Mouse (Mus musculus) cerebellum, postnatal 25 days (tissue): Measurements from ENCODE around the gene Rapgef3.
A peak's percentile ranks its signal among the peaks of the same experiment; 100 is the strongest.

ENCODE experiments used
- DNase-seq, 2 experiments: peaks; one replicate each; pipeline ENCODE4 v3.0.0; 2021; ENCODE audit warnings: mixed read lengths in 2 of 2

Rapgef3 gene

GRCm38 (mm10) chr15:97773108-97773507, 5.3 kb upstream of the Rapgef3 start:
- DNase-seq, result no peak

GRCm38 (mm10) chr15:97770280-97770679, 2.5 kb upstream of the Rapgef3 start:
- DNase-seq, result no peak

GRCm38 (mm10) chr15:97768192-97768591, 420 bp upstream of the Rapgef3 start:
- DNase-seq, result peak; percentile 52 to 68

- DNase-seq, result peak in 1 of 2 experiments; percentile 25
Observed at GRCm38 (mm10) chr15:97766594-97767279, 1.0 kb downstream of the Rapgef3 start.

- no peak for DNase-seq
Observed at GRCm38 (mm10) chr15:97766194-97766593, 1.6 kb downstream of the Rapgef3 start.

- no peak for DNase-seq
Observed at GRCm38 (mm10) chr15:97765090-97765794, 2.5 kb downstream of the Rapgef3 start.

GRCm38 (mm10) chr15:97764532-97764931, 3.2 kb downstream of the Rapgef3 start:
- DNase-seq, result no peak

GRCm38 (mm10) chr15:97763256-97764049, 4.3 kb downstream of the Rapgef3 start:
- no peak for DNase-seq

- no peak for DNase-seq
Observed at GRCm38 (mm10) chr15:97762733-97763132, 5.0 kb downstream of the Rapgef3 start.

GRCm38 (mm10) chr15:97761438-97761837, 6.3 kb downstream of the Rapgef3 start:
- no peak for DNase-seq

- DNase-seq, result no peak
Observed at GRCm38 (mm10) chr15:97760952-97761351, 6.8 kb downstream of the Rapgef3 start.

GRCm38 (mm10) chr15:97760006-97760405, 7.8 kb downstream of the Rapgef3 start:
- DNase-seq, result peak; percentile 82 to 85

- no peak for DNase-seq
Observed at GRCm38 (mm10) chr15:97755361-97755760, 12.4 kb downstream of the Rapgef3 start.

- DNase-seq, result no peak
Observed at GRCm38 (mm10) chr15:97754476-97754875, 13.3 kb downstream of the Rapgef3 start.

GRCm38 (mm10) chr15:97752491-97752890, 15.3 kb downstream of the Rapgef3 start:
- DNase-seq, result no peak

GRCm38 (mm10) chr15:97751676-97752075, 16.1 kb downstream of the Rapgef3 start:
- peak in 1 of 2 experiments; percentile 39 for DNase-seq

- DNase-seq, result peak; percentile 50 to 69
Observed at GRCm38 (mm10) chr15:97750697-97751096, 17.1 kb downstream of the Rapgef3 start.

GRCm38 (mm10) chr15:97749841-97750240, 17.9 kb downstream of the Rapgef3 start:
- DNase-seq, result no peak

- no peak for DNase-seq
Observed at GRCm38 (mm10) chr15:97749397-97749796, 18.4 kb downstream of the Rapgef3 start.

GRCm38 (mm10) chr15:97748964-97749363, 18.8 kb downstream of the Rapgef3 start:
- no peak for DNase-seq

- DNase-seq, result no peak
Observed at GRCm38 (mm10) chr15:97748309-97748708, 19.5 kb downstream of the Rapgef3 start.

- no peak for DNase-seq
Observed at GRCm38 (mm10) chr15:97747486-97747885, 20.3 kb downstream of the Rapgef3 start.

- DNase-seq, result no peak
Observed at GRCm38 (mm10) chr15:97746748-97747147, 21.0 kb downstream of the Rapgef3 start.
